Mouse (Mus musculus): ENCODE measurements around the gene Ssu2. TPM values are rescaled to one million over a fixed set of nuclear protein-coding genes. Genes with fewer than 3 reads are reported as not detected.

Gene Ssu2
- total RNA-seq (2023): not detected

GRCm38 (mm10) chr6:112387947-112388346 lies at the start of gene Ssu2:
TSS of gene Ssu2 (minus strand) at chr6:112388023.

Other genes starting within 250 kb of the Ssu2 start
- gene Lmcd1, start 114.3 kb downstream of the Ssu2 start, total RNA-seq (2023): 0.40 TPM
- gene Cav3, start 71.5 kb upstream of the Ssu2 start, total RNA-seq (2023): not detected
- gene Oxtr, start 101.9 kb upstream of the Ssu2 start, total RNA-seq (2023): not detected